Mouse (Mus musculus): Measurements from ENCODE around the gene Olfr288.

The Olfr288 gene

GRCm38 (mm10) chr15:98166963-98167644, 28.2 kb downstream of the Olfr288 start, which contains the start of gene Ccdc184:
TSS of gene Ccdc184 (plus strand) at chr15:98167158.
- no peak for DNase-seq (ENCODE audit: low spot score)

DNA sequence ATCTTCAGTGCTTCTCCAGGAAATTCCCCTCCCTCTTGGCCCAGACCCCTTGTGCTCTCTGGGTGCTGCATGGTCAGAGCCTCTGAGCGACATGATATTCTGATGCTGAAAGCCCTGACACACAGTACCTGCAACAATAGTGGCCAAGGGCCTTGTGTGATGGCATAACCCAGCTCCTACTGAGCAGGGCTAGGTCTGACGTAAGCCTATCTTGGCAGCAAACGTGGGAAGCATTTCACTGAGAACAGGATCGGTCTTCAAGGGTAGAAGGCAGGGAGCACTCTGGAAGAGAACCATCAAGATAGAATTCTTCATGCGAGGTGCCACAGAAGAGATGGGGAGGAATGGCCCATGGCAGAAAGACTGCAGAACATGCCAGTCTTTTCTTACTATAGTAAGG, 29.8 kb downstream of the Olfr288 start, which contains the start of gene Asb8:
TSS of gene Asb8 (minus strand) at position 101 of the 400 bp plus-strand sequence.
- DNase-seq (ENCODE audit: low spot score) = no peak

GRCm38 (mm10) chr15:98162561-98162960, 32.8 kb downstream of the Olfr288 start:
- no peak for DNase-seq (ENCODE audit: low spot score)

- no peak for DNase-seq (ENCODE audit: low spot score)
These were observed 34.1 kb downstream of the Olfr288 start for GRCm38 (mm10) chr15:98161026-98161805.

GRCm38 (mm10) chr15:98157253-98157652, 38.1 kb downstream of the Olfr288 start:
- DNase-seq (ENCODE audit: low spot score) = no peak

- no peak for DNase-seq (ENCODE audit: low spot score)
These were observed 39.4 kb downstream of the Olfr288 start for GRCm38 (mm10) chr15:98155944-98156343.

DNA sequence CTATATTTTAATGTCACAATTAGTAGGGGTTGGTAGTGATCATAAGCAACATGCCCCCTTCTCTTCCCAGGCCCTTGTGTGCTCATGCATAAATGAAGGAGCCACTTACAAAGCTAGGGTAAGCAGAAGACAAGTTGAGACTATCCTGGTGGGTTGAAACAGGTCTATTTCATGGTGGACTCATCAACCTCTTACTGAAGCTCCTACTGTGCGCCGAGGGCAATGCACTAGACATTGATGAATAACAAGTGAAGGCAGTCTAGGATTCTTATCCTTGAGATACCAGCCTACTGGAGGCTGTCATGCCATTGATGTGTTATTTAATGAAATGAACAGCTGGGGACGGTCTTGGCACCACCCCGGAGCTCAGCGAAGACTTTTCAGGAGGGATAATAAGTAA, 40.1 kb downstream of the Olfr288 start:
- no peak for DNase-seq (ENCODE audit: low spot score)

DNA sequence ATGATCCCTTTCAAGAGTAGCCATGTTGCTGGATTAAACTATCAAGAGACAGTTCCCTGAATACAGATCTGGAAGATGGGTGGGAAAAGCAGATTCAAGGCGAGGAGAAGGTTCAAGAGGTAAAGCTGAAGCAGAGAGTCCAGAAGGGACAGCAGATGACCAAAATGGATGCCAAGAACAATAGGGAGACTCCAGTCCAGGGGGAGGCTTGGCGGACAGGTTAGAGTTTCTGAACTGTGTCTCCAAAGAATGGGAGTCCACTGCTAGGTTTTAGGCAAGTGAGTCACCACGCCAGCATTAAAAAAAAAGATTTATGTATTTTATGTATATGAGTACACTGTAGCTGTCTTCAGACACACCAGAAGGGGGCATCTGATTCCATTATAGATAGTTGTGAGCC, 40.7 kb downstream of the Olfr288 start:
- DNase-seq (ENCODE audit: low spot score) = no peak

- DNase-seq (ENCODE audit: low spot score) = no peak
These were observed 41.2 kb downstream of the Olfr288 start for GRCm38 (mm10) chr15:98154146-98154545.

DNA sequence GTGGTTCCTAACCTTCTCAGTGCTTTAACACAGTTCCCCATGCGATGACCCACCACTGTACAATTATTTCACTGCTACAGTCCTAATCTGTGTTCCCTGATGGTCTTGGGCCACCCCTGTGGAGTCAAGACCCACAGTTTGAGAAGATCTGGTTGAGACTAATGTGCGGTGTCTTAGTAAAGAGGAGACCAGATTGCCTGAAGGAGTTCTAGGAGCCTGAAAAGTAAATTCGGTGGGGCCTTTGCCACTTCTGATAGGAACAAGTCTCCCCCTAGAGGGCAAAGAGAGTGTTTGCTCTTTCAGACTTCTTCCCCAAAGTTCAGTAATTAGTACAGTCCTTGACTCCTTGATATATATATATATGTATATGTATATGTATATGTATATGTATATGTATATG, 41.7 kb downstream of the Olfr288 start:
- no peak for DNase-seq (ENCODE audit: low spot score)

- DNase-seq (ENCODE audit: low spot score) = no peak
These were observed 42.4 kb downstream of the Olfr288 start for GRCm38 (mm10) chr15:98152916-98153315.

DNA sequence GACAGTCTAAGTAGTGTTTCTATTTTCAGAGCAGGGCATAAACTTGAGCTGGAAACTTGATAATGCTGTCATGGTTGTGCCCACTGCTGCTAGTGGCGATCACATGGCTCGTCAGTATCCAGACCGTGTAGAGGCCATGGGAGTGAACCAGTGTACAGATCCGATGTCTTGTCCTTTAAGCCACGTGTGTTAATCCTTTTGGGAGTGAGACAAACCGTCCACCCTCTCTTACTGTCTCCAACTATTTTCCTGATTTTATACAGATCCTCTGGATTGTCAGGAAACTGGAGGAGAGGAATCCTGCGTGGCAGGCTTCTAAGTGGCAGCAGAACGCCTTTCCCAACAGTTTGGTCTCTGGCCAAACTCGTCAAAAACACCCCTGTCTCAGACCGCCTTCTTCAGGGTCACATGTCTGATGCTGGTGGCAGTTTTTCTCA, 46.2 kb downstream of the Olfr288 start:
- no peak for DNase-seq (ENCODE audit: low spot score)

- no peak for DNase-seq (ENCODE audit: low spot score)
These were observed 47.0 kb downstream of the Olfr288 start for GRCm38 (mm10) chr15:98148356-98148755.

GRCm38 (mm10) chr15:98145559-98146181, 49.7 kb downstream of the Olfr288 start:
- DNase-seq (ENCODE audit: low spot score) = peak; percentile 91

GRCm38 (mm10) chr15:98144861-98145507, 50.4 kb downstream of the Olfr288 start:
- no peak for DNase-seq (ENCODE audit: low spot score)

- DNase-seq (ENCODE audit: low spot score) = no peak
These were observed 52.8 kb downstream of the Olfr288 start for GRCm38 (mm10) chr15:98142515-98142914.

DNA sequence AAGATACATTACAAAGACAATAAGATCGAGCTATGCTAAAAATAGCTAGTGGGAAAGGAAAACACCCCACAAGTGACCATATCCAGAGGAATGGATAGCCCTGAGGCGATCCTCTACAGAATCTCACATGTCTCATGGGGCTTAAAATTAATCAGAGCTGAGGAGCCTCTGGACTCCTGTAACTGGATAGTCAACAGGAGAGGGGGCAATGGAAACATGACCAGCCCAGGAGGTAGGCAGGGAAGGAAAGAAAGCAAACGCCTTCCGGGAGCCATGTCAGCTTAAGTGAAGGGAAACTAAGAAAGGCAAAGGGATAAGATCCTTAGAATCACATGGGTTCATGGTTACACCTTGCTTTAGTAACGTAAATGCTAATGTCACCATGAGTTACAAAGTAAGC, 54.5 kb downstream of the Olfr288 start:
- no peak for DNase-seq (ENCODE audit: low spot score)

- DNase-seq (ENCODE audit: low spot score) = no peak
These were observed 55.6 kb downstream of the Olfr288 start for GRCm38 (mm10) chr15:98139763-98140162.

DNA sequence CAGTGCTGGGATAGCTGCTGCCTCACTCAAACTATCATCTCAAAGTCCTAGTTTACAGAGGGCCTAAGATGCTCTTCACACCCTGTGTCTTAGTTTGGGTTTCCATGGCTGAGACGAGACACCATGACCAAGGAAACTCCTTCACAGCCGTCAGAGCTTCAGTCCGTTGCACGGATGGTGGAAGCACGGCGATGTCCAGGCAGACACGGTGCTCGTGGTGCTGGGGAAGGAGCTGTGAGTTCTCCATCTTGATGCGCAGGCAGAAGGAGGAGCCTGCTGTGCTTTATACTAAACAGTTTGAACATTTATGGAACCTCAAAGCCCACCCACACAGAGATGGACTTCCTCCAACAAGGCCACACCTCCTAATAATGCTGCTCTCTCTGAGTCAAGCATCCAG, 58.5 kb downstream of the Olfr288 start:
- no peak for DNase-seq (ENCODE audit: low spot score)

Data from urinary bladder, postnatal 25 days (tissue).